Mouse (Mus musculus) WW6 (cell line): ENCODE data around the gene Mdga1.

Experiments
- DNase-seq: peaks from one replicate; pipeline ENCODE4 v3.0.0-alpha.2; 2013; ENCODE audit warnings: low read depth, low spot score

Mdga1 gene

GRCm38 (mm10) chr17:29920089-29920488 is 49.8 kb downstream of the Mdga1 start:
- DNase-seq = no peak

GRCm38 (mm10) chr17:29919552-29919920 is 50.4 kb downstream of the Mdga1 start:
- DNase-seq = no peak

GRCm38 (mm10) chr17:29918791-29919551 is 50.9 kb downstream of the Mdga1 start:
- DNase-seq = no peak

DNA sequence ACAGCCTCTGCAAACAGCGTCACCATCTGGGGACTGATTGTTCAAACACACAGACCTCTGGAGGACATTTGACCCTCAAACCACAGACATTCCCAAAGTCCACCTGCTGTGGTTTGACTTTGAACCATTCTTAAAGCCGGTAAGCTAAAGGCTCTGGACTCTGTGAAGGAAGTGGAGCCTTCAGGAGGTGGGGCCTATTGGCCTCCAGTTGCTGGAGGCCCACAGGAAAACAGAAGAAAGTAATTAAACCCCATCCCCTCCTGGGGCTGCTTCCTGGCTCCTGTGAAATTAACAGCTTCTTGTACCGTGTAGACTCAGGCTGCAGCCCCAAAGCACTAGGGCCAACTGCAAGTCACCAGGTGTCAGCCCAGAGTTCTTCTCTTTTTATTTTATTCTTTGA is 52.9 kb downstream of the Mdga1 start:
- DNase-seq = no peak

GRCm38 (mm10) chr17:29915820-29916219 is 54.1 kb downstream of the Mdga1 start:
- no peak for DNase-seq

DNA sequence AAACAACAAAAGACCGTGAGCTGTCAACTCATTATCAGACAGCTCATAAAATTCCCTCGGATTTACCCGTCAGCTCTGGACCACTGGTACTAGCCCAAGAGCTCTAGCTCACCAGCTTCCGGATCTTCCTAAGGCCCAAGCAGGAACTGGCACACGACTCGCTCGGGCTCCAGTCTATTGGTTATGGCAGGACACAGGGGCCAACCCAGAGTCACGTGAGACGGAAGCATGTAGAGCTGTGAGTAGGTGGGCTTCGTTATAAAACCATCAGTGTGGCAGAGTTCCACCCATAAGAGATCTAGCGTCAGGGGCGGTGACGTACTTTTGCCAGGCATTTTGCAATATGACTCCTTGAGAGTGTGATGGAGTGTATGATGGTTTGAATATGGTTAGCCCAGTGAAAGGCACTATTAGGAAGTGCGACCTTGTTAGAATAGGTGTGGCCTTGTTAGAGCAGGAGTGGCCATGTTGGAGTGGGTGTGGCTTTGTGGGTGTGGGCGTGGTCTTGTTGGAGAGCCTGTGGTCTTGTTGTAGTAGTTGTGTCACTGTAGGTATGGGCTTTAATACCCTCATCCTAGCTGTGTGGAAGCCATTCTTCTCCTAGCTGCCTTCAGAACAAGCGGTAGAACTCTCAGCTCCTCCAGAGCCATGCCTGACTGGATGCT is 56.5 kb downstream of the Mdga1 start:
- no peak for DNase-seq

DNA sequence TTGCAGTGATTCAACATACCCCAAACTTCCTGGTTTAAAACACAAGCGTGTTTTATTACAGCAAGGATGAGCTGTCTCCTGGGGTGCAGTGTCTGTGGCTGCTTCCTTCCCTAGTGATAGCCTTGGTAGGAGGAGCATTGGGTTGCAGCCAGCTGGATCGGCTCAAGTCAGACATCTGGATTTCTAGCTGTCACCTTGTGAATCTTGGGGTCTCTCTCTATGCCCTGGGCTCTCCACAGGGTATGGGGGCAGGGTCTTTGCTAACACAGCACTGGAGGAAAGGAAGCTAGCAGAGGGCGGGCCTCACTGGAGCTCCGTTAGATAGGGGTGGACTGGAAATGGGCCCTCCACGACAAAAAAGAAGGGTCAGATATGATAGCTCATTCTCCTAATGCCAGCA is 57.2 kb downstream of the Mdga1 start:
- DNase-seq = no peak

GRCm38 (mm10) chr17:29909031-29909430 is 60.9 kb downstream of the Mdga1 start:
- DNase-seq = no peak

DNA sequence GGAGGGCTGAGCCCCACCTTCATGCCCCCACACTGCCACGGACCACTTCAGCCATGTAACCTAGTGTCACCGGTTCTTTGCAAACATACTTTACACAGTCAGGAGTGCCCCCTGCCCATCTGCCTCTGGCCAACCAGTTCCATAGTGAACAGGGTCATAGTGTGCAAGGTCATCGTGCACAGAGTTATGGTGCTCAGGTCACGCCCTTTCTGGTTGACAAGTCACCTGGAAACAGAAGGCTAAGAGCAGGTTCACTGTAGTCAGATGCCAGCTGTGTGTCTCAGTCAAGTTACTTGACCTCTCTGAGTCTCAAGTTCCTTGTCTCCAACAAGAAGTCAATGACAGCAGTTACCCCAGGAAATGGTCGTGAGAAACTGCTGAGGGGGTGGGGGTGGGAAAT is 65.2 kb downstream of the Mdga1 start:
- DNase-seq = no peak

- DNase-seq = no peak
These were observed 67.3 kb downstream of the Mdga1 start for GRCm38 (mm10) chr17:29902406-29903155.

- DNase-seq = no peak
These were observed 69.6 kb downstream of the Mdga1 start for GRCm38 (mm10) chr17:29900289-29900688.

DNA sequence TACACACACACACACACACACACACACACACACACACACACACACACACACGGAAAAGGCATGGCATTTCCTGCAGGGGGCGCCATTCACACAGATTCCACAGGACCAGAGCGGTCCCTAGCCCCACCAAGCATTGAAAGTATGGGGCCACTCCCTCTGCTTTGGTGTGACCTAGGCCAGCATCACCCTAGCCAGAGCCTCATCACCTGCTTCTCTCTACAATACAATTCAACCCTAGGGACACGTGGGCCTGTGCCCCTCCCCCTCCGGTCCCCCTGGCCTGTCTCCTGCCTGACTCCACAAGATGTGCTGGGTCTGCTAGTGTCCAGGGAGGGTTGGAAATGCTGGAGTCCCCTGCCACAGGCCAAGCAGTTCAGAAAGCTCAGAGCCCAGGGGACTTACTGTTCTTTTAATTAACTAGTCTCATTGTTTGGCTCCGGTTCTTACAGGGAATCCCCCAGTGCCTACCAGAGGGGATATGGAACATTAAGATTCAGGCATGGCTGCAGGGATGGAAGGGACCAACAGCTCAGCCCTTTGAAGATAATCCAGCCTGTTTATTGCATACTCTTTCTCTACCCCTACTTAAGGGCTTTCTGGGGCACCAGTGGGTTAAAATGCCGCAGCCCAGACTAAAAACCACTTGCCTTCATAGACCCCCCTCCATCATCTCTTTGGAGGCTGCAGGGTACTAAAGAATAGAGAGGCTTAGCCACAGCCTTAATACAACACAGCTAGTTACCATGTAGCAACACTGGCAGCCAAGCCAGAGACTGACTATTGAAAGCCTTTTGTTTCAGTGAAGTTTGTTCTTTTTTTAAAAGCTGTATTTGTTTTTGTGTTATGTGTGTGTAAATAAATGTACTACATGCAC is 73.5 kb downstream of the Mdga1 start:
- DNase-seq = no peak

DNA sequence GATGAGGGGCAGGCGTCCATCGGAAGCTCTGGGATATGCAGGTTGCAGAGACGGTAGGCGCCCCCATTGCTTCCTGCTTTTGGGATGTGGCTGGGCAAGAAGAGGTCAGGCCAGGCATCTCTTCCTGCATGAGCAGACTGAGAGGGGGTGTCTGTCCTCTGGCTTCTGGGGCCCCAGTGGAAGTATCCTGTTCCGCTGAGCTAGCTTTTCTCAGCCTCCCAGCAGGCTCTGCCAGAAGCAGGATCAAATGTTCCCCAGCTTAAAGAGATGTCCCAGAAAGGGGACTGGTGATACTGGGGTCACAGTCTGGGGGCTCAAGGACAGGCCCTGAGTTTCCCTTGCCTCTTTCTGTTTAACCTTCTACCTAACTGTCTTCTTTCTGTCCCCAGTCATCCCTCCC is 74.3 kb downstream of the Mdga1 start:
- DNase-seq = no peak

GRCm38 (mm10) chr17:29894965-29895364 is 74.9 kb downstream of the Mdga1 start:
- DNase-seq = no peak

DNA sequence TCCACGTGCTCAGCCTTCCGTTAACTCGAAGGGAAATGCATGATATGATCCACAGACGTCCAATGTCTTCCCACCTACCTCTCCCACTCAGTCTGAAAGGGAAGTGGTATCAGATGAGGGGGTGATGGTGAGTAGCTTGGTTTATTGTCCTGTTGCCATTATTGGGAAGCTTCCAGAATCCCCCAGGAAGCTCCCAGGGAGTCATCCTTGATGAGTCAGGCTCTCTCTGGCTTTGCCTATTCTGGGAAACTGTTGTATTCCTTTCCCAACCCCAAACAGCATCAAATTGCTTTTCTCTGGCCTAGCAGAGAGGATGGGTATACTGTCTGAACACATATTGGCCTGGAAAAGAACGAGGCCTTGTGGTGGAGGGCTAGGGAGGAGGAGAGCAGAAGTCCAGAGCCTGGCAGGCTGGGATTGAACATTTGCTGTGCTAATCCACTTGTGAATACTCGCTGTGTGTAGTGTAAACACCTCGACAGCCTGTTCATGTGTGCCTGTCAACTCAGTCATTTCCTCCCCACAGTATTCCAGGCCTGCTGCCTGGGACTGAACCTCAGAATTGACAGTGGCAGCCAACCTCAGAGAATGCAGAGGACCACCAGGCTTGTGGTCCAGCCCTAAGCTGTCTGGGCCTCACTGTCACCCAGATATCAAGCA is 79.3 kb downstream of the Mdga1 start:
- no peak for DNase-seq

GRCm38 (mm10) chr17:29888981-29889980 is 80.6 kb downstream of the Mdga1 start:
- no peak for DNase-seq

DNA sequence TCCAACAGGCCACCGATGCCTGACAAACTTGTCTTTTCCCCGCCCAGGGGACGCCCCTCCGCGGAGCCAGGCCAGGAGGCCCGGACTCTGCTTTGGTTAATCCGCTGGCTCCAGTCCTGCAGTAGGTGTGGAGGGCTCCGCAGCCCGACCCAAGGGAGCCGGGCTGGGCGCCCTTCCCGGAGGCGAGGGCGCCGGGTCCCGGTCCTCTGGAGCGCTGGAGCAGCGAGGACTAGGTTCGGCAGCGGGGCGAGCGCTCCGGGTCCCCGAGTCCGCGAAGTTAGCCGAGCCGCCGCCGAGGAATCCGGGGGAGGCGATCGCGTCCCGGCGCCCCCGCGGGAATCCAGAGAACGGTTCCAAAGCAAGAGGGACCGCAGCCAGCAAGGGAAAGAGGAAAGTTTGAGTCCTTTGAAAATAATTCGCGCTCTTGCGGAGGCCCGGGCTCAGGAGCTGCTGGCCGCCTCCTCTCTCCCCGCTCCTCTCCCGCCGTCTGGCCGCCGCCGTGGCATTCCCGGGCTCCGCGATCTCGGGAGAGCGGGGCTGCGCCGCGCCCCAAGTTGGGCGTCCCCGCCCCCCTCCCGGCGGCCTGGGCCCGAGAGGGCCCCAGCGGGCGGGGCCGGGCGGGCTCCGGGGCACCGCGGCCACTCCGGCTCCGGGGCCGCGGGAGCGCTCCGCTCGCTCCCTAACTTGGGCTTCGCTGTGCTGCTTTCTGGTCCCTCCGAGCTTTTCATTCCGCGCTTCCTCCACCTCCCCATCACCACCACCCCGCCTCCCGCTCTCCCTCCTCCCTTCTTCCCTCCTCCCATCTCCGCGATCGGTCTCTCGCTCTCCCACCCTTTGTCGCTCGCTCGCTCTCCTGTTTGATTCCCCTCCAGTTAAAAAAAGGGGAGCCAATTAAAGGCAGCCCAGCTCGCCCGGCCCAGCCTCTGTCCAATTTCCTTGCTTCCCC is 81.7 kb downstream of the Mdga1 start:
- no peak for DNase-seq

- no peak for DNase-seq
These were observed 82.5 kb downstream of the Mdga1 start for GRCm38 (mm10) chr17:29887271-29887880.
